Mouse (Mus musculus) gastrocnemius, postnatal 25 days (tissue): ENCODE data around the gene 4930447F04Rik. TPM values are rescaled to one million over a fixed set of nuclear protein-coding genes. Genes with fewer than 3 reads are reported as not detected.

Source experiments
- DNase-seq: peaks from one replicate; pipeline ENCODE4 v3.0.0; 2022
- long read RNA-seq, 2 experiments: library from polyadenylated mRNA; stranded (forward); transcript quantifications; one replicate each; pipeline ENCODE4 v2.0.0; 2021
- total RNA-seq, 2 experiments: library from RNA; stranded (reverse); gene quantifications; 1 replicate in 1 of 2; 2 replicates in 1 of 2; pipeline ENCODE4 v1.2.3; 2021

The 4930447F04Rik gene
- total RNA-seq: not detected
- long read RNA-seq, experiment 1: 0 reads
- long read RNA-seq, experiment 2: 0 reads

DNA sequence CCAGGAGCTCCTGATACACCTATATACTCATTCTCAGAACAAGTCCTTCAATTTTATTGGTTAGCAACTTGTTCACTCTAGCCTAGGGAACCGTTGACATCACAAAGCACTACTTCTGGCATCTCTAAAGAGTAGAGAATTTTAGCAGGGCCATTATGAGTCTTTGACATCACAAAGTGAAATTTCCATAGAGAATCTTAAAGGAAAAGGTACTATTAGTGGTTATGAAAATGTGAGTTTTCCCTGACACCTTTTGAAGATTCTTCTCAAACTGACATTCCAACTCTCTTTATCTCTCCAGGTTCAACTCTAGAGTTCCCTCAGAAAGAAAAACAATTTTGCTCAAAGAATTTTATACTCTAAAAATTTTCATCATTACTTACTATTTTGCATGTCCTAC, at the start of gene 4930447F04Rik:
4930447F04Rik (minus strand) TSS at position 101 of the 400 bp plus-strand sequence.
- no peak for DNase-seq
